Mouse (Mus musculus) midbrain, embryonic 16.5 days (tissue): ENCODE measurements around the gene Scml4. TPM values are rescaled to one million over a fixed set of nuclear protein-coding genes. Genes with fewer than 3 reads are reported as not detected.
A peak's percentile ranks its signal among the peaks of the same experiment; 100 is the strongest.

ENCODE experiments used
- ATAC-seq: fragments of 200-750 bp; cut with Nextera tagmentation; 2 replicates; pipeline ENCODE4 v1.8.0; 2017; ENCODE audit warnings: moderate TSS enrichment
- H3K27ac ChIP-seq: fragments of 300-500 bp; sonication (generic); 2 replicates; pipeline ENCODE4 v1.5.1; 2014; ENCODE audit warnings: mild to moderate bottlenecking, low read length, mixed read lengths
- H3K27me3 ChIP-seq: fragments of 300-500 bp; sonication (generic); 2 replicates; pipeline ENCODE4 v1.6.1; 2014; ENCODE audit warnings: low read depth, low read length, mixed read lengths; ENCODE audit not compliant: control insufficient read depth, insufficient read depth
- H3K36me3 ChIP-seq: fragments of 300-500 bp; sonication (generic); 2 replicates; pipeline ENCODE4 v1.6.1; 2014; ENCODE audit warnings: mild to moderate bottlenecking, low read length, moderate library complexity, mixed read lengths; ENCODE audit not compliant: control insufficient read depth, insufficient read depth
- H3K4me1 ChIP-seq: fragments of 300-500 bp; sonication (generic); 2 replicates; pipeline ENCODE4 v1.6.1; 2014; ENCODE audit warnings: mild to moderate bottlenecking, low read length, mixed read lengths; ENCODE audit not compliant: control insufficient read depth, insufficient read depth
- H3K4me2 ChIP-seq: fragments of 300-500 bp; sonication (generic); 2 replicates; pipeline ENCODE4 v1.6.1; 2014; ENCODE audit warnings: mild to moderate bottlenecking, low read length, mixed read lengths
- H3K4me3 ChIP-seq: fragments of 300-500 bp; sonication (generic); 2 replicates; pipeline ENCODE4 v1.5.1; 2014; ENCODE audit warnings: low read depth, mild to moderate bottlenecking, low read length, moderate library complexity, mixed read lengths
- H3K9ac ChIP-seq: fragments of 300-500 bp; sonication (generic); 2 replicates; pipeline ENCODE4 v1.6.1; 2014; ENCODE audit warnings: low read depth, low read length, mixed read lengths
- H3K9me3 ChIP-seq: fragments of 300-500 bp; sonication (generic); replicated peaks from 2 replicates; pipeline ENCODE4 v1.6.1; 2014; ENCODE audit warnings: mild to moderate bottlenecking, low read length, mixed read lengths; ENCODE audit not compliant: control insufficient read depth, poor library complexity, severe bottlenecking
- WGBS: fragments of 180-500 bp; shearing (Covaris S2); extraction: QIAGEN DNeasy Blood & Tissue Kit; methylation state at CpG from one replicate; pipeline ENCODE4 v1.1.7; 2014; 5-methylcytosine and 5-hydroxymethylcytosine counted together
- polyA plus RNA-seq: library from polyadenylated mRNA; unstranded; fragments of >200 nt; fragmentation: Nextera tagmentation; extraction: Ambion mirVana; gene quantifications from 2 replicates; pipeline ENCODE4 v1.2.1, GENCODE M21; 2015

Scml4 gene
- polyA plus RNA-seq, 1 experiment from 2014 or later, result 19.5 TPM

DNA sequence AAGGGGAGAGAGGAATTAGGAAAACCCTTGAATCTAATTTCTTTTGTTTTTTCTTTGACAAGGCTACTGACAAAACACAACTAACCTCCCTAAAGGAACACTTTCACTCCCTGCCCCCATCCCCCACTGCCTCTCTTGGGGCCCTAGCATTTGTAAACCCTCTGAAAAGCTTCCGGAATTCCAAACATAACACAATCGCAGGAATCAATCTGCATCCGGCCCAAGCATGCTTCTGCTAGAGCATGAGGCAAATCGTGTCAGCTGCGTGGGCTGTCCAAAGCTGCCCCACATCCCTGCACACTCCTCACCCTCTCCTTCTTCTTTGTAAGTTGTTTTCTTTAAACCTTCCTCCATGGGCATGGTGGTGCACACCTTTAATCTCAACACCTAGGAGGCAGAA lies 4.9 kb upstream of the Scml4 start:
- Histone ChIP-seq H3K9me3 (no peaks in the 10 kb centered on the region), H3K4me3 (no peak overlapping the region), H3K9ac (no peak overlapping the region), H3K4me2 (no peak overlapping the region), H3K27ac (no peak overlapping the region), H3K36me3 (no peaks in the 10 kb centered on the region), H3K27me3 (no peaks in the 10 kb centered on the region), H3K4me1 (peaks cover 10% of the 10 kb centered on the region)
- 35% methylated on average over 5 of the region's 5 CpGs for WGBS
- ATAC-seq, result no peak

DNA sequence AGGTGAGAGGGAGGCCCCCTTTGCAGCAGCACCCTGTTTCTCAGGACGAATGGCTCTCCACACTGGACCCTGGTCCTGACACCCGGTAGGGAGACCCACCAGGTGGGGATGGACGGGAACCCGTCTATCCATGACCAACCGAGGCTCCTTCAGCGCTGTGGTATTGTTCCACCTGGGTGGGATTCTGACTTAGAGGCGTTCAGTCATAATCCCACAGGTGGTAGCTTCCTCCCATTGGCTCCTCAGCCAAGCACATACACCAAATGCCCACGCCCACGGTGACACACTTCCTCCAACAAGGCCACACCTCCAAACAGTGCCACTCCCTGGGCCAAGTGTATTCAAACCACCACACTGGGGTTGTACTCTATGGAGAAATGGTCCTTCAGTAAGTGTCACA lies 3.6 kb upstream of the Scml4 start:
- H3K4me1 ChIP-seq, result peaks cover 13% of the 10 kb centered on the region
- H3K9me3 ChIP-seq, result no peaks in the 10 kb centered on the region
- no peak overlapping the region for H3K27ac ChIP-seq
- H3K4me2 ChIP-seq, result no peak overlapping the region
- no peaks in the 10 kb centered on the region for H3K27me3 ChIP-seq
- 95% methylated on average over 9 of the region's 9 CpGs for WGBS
- no peak overlapping the region for H3K4me3 ChIP-seq
- ATAC-seq, result no peak
- no peak overlapping the region for H3K9ac ChIP-seq
- H3K36me3 ChIP-seq, result no peaks in the 10 kb centered on the region

DNA sequence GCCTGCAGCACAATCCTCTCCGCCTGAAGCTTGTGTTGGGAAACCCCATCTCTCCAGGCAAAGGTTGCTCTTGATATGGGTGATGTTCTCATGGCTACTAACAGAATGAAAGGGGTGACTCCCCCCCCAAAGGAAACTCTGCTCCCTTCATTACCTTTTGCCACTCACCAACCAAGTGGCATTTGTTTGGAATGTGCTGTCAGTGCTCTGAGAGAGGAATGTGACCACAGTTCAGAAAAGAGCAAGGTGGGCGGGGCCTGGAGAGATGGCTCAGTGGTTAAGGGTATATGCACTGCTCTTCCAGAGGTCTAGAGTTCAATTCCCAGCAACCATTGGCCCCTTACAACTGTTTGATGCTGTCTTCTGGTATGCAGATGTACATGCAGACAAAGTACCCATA lies 3.1 kb upstream of the Scml4 start:
- no peak for ATAC-seq
- no peak overlapping the region for H3K4me2 ChIP-seq
- no peak overlapping the region for H3K27ac ChIP-seq
- H3K36me3 ChIP-seq, result no peaks in the 10 kb centered on the region
- H3K9me3 ChIP-seq, result no peaks in the 10 kb centered on the region
- peaks cover 17% of the 10 kb centered on the region for H3K4me1 ChIP-seq
- WGBS, result 95% methylated on average over 2 of the region's 2 CpGs
- no peak overlapping the region for H3K4me3 ChIP-seq
- H3K9ac ChIP-seq, result no peak overlapping the region
- no peaks in the 10 kb centered on the region for H3K27me3 ChIP-seq

DNA sequence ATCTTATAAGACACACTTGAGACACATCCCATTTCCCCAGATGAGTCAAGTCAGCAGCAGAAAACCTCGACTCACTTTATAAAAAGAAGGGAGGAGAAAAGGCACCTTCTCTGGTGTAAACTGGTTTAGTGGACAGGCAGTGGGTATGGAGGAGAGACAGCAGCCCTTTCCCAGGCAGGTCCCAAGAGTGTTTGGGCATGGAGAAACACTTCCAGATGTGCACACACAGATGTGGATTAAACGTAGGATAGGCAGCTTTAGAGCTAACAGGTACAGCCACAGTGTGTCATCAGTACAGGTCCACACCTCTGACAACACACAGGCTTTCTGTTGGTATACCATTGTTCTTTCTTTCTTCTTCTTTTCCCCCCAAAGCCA lies 400 bp upstream of the Scml4 start:
- Histone ChIP-seq H3K9ac (peak overlapping the region; percentile 71), H3K36me3 (no peaks in the 10 kb centered on the region), H3K27me3 (no peaks in the 10 kb centered on the region), H3K9me3 (no peaks in the 10 kb centered on the region), H3K4me3 (peak overlapping the region; percentile 46), H3K4me1 (peaks cover 36% of the 10 kb centered on the region), H3K4me2 (peak overlapping the region; percentile 68), H3K27ac (peak overlapping the region; percentile 90)
- 18% methylated on average over 2 of the region's 2 CpGs for WGBS
- no peak for ATAC-seq

DNA sequence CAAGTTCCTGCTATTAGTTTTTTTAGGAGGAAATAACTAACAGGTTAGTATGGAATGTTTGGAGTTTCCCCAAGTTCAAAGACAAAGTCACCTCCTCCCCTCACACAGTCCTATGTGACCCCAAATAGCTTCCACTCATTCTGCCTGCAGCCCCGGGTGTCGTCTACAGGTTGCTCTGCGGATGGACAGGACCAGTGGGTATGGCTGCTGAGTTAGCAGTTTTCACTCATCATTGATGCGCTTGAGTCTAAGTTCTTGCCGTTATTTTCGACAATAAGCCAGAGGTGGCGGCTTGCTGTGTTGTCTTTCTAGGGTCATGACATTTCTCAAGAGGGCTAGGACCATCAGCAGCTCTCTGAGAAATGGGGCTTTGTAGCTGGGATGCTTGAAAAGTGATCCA lies 1.3 kb downstream of the Scml4 start:
- no peaks in the 10 kb centered on the region for H3K36me3 ChIP-seq
- no peaks in the 10 kb centered on the region for H3K27me3 ChIP-seq
- 77% methylated on average over 7 of the region's 7 CpGs for WGBS
- no peak overlapping the region for H3K27ac ChIP-seq
- ATAC-seq, result no peak
- no peaks in the 10 kb centered on the region for H3K9me3 ChIP-seq
- peaks cover 42% of the 10 kb centered on the region for H3K4me1 ChIP-seq
- peak overlapping the region; percentile 56 for H3K4me2 ChIP-seq
- peak overlapping the region; percentile 29 for H3K4me3 ChIP-seq
- no peak overlapping the region for H3K9ac ChIP-seq

DNA sequence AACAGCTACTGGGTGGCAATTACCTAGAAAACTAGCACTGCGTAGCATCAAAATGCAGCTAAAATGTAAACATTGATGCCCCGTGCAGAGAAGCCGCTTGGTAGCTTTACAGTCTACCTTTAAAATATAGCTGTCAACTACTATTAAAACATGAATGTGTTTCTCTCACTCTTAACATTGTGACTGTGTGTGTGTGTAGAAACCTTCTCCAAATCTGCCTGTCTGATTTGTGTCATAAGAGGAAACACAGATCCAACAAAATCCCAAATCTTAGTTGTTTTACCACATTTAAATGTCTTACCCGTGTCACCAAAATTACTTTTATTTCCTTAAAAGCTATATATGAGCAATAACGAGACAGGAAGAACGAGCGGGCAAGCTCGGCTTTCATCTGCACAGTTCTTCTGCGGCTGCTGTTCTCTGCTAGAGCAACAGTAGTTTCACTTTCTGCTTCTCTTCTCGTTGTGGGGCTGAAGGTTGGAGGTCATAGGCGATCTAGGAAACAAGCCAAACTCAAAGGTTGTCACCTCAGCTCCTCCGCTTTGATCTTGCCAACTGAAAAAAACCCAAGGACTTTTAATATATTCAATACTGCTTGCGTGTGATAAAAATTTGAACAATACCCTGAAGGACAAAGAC lies 2.1 kb downstream of the Scml4 start:
- peaks cover 42% of the 10 kb centered on the region for H3K4me1 ChIP-seq
- H3K9ac ChIP-seq, result 0 out of 2 replicates have a peak overlapping the region, but pooled peaks have one; percentile 3
- peak overlapping the region; percentile 29 for H3K4me3 ChIP-seq
- no peaks in the 10 kb centered on the region for H3K36me3 ChIP-seq
- H3K9me3 ChIP-seq, result no peaks in the 10 kb centered on the region
- no peaks in the 10 kb centered on the region for H3K27me3 ChIP-seq
- peak overlapping the region; percentile 56 for H3K4me2 ChIP-seq
- peak overlapping the region; percentile 50; the same call in 1 of the 2 replicates for H3K27ac ChIP-seq
- no peak for ATAC-seq
- 55% methylated on average over 13 of the region's 13 CpGs for WGBS

DNA sequence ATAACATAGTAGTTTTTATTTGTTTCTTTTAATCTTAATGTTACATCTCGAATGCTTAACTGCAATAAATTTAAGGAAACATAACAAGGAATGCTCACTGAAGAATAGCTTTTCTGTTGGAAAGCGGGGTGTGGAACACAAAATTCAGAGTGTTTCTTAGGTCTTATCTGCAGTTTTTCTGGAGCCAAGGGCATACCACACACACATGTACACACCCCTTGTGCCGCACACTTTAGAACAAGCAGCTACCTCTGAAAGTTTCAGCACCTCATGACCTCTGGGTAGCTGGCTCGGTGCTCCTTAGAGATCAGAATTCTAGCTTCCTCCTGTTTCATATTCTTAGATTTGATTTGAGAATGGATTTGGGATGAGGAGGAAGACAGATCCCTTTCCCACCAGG lies 2.6 kb downstream of the Scml4 start:
- H3K4me2 ChIP-seq, result peak overlapping the region; percentile 59
- 83% methylated on average over 4 of the region's 4 CpGs for WGBS

DNA sequence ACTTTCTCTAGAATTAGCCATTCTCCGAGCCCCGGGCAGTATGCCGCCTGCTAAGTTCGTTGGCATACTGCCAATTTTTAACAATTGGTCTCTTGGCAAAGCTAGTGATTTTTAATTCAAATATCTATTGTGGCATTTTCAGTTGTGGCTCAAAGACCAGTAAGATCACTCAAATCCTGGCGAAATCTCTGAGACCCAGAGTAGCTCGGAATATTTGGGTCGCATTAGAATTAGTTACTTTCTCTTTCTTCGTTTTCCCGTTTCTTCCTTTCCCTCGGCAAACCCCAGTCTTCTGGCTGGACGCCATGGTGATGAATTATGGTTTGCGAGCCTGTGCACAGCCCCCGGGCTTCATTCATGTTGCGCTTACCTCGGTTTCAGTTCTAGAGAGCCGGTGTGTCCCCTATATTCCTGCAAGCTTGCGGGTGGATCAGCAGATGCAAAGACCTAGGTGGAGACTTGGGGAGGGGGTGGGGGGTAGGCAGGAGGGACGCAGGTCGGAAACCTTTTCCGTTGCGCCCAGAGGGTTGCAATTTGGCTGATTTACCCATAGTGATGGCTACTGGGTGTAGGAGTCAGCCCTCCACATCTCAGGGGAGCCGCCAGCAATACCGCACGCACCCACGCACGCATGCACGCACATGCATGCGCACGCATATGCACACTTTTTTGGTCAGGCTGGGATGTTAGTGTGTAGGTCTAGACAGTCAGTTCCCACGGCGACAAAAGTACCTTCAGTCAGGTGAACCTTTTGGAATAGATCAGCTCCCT lies 3.6 kb downstream of the Scml4 start:
- Histone ChIP-seq H3K4me3 (peak overlapping the region; percentile 35), H3K4me1 (peaks cover 42% of the 10 kb centered on the region), H3K27ac (peak overlapping the region; percentile 56), H3K36me3 (no peaks in the 10 kb centered on the region), H3K9me3 (no peaks in the 10 kb centered on the region), H3K4me2 (peak overlapping the region; percentile 59), H3K27me3 (no peaks in the 10 kb centered on the region), H3K9ac (peak overlapping the region; percentile 45)
- no peak; the same call in 1 of the 2 replicates for ATAC-seq
- WGBS, result 27% methylated on average over 31 of the region's 31 CpGs

More for the DNA sequence above, 2.6 kb downstream of the Scml4 start:
- no peak overlapping the region for H3K27ac ChIP-seq
- H3K4me3 ChIP-seq, result no peak overlapping the region
- H3K9me3 ChIP-seq, result no peaks in the 10 kb centered on the region
- H3K4me1 ChIP-seq, result peaks cover 42% of the 10 kb centered on the region
- no peaks in the 10 kb centered on the region for H3K27me3 ChIP-seq
- no peaks in the 10 kb centered on the region for H3K36me3 ChIP-seq
- H3K9ac ChIP-seq, result no peak overlapping the region
- ATAC-seq, result no peak

DNA sequence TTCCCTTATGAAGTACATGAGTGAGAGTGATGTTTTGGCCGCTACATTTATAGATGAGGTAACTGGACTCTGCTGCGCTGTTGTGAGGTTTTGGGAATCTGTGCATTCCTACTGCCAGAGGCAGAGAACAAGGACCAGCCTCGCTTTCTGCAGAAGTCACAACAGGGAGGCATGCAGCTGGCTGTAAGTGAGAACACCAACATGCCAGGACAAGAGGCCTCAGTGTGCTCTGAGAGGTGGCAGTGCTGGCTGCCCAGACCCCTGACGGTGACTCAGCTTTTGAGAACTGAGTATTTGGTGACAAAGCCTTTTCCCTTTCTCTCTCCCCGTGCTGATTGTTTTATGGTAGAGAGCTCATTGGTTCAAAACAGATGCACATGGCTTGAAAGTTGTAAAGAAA lies 4.5 kb downstream of the Scml4 start:
- no peak overlapping the region for H3K4me3 ChIP-seq
- 40% methylated on average over 5 of the region's 5 CpGs for WGBS
- no peaks in the 10 kb centered on the region for H3K36me3 ChIP-seq
- no peak overlapping the region; the same call in 1 of the 2 replicates for H3K9ac ChIP-seq
- no peak overlapping the region for H3K27ac ChIP-seq
- H3K4me2 ChIP-seq, result peak overlapping the region; percentile 59; the same call in 1 of the 2 replicates
- H3K9me3 ChIP-seq, result no peaks in the 10 kb centered on the region
- no peaks in the 10 kb centered on the region for H3K27me3 ChIP-seq
- peaks cover 35% of the 10 kb centered on the region for H3K4me1 ChIP-seq
- ATAC-seq, result no peak
